Mouse (Mus musculus) spleen, adult 12 weeks (tissue): ENCODE results near the gene Sap30l.
"Not testable (repeated sequence)": the region's sequence is repeated elsewhere in the genome, so short reads cannot be mapped to it uniquely, and the experiment has no call there.

Source experiments
- DNase-seq: peaks from one replicate; pipeline ENCODE4 v3.0.0; 2022; ENCODE audit warnings: low spot score

The Sap30l gene

DNA sequence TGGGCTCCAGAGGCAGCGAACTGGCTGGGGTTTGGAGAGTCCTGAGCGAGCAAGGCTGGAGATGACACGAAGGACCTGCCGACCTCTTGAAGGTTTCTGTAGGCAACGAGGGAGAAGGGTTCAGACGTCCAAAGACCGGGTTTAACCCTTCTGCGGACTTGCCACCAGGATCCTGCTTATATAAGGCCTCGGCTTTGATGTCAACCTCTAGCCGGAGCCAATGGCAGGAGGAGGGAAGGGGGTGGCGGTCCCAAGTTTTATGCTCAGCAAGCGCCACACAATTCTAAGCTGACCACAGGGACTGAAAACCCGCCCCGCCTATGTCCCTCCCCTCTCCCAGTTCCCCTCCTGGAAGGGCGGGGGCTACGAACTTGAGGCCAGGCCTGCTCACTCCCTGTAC is 30.4 kb downstream of the Sap30l start:
- DNase-seq = no peak

DNA sequence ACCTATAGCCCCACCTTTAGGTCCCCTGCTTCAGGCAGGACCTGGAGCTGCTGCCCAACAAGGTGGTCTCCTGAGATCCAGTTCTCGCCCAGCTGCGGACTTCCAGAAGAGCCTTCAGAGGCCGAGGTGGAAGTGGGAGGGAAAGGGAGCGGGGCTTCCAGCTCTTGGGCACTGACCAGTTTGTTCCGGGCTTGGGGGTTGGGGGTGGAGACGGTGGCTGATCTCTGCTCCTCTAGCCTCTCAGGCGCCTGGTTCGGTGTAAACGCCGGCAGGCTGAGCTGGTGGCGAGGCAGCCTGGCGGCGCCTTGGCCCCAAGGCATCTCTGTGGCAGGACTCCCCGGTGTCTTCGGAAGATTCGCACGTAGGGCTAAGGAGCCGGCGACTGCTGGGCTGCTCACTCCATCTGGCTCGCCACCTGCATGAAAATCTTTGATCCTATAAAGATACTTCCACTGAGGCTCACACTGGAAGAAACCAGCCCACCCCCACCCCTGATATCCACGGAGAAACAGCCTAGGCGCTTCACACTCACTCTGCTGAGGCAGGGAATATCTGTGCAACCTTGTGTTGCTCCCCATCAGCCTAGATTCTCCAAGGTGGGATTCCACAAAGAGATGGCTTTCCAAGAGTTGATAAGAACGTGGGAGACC is 31.2 kb downstream of the Sap30l start, which contains the start of gene Hand1:
TSS of gene Hand1 (minus strand) at position 267 of the 650 bp plus-strand sequence.
- DNase-seq = no peak

DNA sequence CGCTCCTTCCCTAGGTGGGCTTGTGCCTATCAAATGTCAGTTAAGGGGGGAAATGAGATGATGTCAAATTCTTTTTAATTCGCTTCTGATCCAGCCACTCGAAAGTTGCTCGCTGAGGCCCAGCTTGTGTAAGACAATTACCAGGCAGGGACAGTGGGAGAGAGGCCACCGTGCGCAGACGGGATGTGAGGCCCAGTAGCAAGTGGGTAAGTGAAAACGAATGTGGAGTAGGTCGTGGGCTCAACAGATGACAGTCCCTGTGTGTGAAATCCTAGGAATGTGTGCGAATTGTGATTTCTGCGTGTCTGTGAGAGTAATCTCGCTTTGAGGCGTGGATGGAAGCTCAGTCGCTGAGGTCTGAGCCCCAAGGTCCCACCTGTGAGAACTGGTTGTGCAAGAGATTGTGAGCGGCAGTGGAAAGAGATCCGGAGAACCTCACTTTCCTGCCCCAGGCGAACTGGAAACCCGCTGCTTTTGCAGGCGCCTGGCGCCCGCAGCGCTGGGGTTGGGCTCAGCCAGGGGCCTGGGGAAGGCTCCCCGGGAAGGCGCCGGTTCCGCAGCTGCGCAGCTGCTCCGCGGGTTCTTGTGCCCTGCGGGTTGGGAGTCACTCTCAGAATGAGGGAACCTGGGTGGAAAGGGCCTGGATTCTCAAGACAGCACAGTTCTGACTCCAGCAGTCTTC is 32.0 kb downstream of the Sap30l start:
- no peak for DNase-seq

DNA sequence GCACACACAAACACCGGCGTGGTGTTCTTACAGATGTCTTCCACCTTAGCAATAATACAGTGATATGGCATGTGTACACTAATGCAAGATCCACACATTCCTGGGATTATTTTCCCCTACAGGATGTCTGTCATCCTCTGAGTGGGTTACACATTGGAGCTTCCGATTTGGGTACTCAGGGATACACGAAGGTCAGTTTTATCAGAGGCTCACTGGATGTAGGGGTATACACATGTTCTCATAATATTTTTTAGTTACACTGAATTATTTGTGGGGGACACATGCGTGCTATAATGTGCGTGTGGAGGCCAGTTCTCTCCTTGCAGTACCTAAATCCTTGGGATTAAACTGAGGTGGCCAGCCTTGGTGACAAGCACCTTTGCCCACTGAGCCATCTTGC is 32.6 kb downstream of the Sap30l start:
- no peak for DNase-seq

DNA sequence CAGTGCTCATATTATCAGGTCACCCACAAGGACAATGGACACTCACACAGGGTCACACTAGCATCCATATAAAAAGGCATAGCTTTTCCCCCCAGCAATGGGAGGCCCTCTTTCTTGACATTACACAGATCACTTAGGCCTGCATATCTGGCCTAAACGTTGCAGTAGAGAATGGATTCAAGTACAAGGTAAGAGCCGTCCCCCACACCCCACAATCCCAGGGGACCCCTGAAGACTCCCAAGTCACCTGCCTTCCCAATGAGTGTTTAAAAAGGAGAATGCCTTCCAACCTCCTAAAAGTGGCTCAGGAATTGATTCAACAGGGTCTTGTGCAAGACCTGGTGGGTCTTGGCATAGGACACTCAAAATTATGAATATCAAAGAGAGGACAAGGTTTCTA is 33.9 kb downstream of the Sap30l start:
- DNase-seq = no peak

DNA sequence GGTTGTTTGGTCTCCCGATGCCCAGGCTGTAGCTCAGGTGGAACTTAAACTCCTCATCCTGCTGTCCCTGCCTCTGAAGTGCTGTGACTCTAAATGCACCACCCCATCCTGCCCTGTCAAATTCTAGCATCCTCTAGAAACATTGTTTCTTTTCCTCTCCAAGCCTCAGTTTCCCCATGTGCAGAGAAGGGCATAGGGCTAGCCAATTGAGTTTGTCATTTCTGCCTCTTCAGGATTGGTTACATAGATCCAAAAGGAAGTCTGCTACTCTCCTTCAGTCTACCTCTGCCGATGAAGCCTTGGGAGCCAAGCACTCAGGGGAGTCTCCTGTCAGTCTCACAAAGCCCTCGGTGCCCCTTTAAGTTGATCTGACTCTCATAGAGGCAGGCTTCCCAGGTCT is 34.5 kb downstream of the Sap30l start:
- DNase-seq = no peak

DNA sequence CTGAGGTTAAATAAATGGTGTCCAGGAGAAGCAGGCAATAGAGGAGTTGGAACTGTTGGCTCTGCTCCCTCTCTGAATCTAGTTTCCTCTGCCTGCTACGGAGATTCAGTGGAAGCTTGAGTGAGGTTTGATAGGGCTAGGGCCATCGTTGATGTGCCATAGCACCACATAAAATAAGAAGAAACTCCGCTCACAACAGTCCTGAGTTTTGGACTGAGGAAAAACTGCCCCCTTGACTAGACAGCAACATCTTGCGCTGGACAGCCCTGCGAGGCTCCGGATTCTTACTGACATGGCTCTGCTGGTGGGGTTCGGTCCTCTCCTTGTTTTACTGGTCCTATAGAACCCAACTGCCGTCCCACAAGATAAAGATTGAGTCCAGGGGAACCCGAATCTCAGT is 35.0 kb downstream of the Sap30l start:
- DNase-seq = no peak

DNA sequence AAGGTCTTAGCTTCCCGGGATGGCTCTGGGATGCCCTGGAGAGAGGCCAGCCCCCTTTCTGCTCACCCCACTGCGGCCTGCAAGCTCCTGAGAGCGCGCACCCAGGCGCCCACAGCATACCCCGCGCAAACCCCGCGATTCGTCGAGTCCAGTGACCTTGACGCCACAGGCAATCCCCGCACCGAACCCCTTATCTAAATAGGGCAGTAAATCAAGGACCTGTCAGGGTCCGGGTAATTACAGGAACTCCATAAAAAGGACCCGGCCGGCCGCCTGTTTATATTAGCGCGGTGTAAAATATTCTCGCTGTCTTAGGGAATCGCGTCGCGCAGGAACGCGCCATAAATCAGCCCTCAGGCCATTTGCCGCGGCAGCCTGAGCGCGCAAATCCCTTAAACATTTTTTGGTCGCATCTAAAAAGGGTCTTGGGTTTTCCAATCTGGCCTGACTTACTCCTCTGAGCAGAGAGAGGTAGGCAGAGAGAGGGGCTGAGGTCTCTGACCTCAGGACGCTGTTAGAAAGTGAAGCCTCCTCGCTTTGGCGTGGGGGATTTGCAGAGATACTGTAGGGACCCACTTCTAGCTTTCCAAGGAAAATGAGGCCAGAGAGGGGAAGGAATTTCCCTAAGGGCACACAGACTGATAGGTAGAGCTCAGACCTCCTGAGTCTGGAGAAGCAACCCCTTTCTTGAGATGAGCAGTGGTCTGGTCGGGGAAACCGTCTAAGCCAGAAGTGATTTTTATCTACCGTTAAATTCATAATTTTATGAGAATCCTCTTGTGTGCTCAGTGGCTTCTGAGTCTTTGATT is 35.6 kb downstream of the Sap30l start:
- no peak for DNase-seq

DNA sequence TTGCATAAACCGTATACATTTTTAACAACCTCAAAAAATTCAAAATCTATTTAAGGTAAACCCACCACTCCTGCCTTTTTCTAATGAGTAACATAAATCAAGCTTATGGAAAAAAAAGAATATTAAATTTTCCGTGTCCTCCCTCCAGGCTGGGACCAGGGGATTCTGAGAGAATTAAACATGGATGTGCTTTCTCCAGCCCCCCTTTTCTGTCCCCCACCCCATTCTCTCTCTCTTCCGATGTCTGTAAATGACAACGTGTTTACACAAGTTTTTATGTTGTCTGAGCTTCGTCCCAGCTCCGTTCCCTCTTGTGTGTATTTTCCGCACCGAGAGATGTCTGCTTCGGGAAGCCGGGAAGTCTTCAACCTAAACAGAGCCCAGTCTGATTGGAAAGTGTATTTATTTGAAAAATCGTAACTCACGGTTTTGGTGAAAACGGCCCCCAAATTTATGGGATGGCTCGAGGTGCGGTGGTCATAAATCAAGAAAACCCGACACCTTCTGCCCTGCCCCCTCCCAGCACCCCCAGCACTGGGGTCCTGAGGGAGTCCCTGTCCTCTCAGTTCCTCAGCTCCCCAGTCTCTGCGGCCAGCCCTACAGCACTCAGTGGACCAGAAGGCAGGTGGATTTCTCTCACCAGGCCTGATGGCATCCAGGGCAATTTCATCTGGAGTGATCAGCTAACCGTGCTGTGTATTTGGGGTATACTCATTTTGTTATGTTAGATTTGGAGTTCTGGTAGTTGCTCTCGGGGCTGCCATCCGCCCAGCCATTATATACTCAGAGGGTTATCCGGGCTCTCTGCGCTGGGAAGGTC is 36.6 kb downstream of the Sap30l start:
- DNase-seq = no peak

DNA sequence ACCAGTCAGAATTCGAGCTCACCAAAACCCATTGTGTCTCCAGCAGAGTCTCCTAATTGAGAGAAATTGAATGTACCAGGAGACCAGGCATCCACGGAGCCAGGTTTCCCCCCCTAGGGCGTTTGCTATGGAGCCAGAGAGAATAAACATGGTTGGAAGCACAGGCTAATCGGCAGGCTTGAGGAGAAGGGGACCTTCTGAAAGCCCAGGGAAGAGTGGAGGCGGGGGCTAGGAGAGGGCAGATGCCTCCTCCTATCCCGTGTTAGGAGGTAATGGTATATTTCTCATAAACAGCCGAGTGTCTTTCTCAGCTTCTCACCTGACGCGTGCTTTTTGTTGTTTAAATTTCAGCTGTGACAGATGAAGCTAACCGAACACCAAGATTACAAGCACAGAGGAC is 39.5 kb downstream of the Sap30l start:
- no peak for DNase-seq

DNA sequence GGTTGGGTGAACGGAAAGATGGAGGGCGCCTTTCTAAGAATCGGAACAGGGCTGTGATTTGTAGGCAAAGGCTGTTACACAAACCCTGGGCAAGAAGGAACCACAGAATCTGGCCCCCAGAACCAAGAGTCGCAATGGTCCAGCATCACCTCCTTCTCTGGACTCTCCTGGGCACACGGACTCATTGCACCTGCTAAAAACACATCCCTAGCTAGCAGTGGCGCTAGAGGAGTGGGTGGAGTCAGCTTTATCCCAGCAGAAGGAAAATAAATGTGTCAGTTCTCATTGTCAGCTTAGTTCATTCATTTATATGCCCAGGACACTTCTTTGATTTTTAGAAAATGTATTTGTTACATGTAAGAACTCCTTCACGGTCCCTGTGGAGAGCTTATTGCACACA is 40.0 kb downstream of the Sap30l start:
- DNase-seq = no peak

DNA sequence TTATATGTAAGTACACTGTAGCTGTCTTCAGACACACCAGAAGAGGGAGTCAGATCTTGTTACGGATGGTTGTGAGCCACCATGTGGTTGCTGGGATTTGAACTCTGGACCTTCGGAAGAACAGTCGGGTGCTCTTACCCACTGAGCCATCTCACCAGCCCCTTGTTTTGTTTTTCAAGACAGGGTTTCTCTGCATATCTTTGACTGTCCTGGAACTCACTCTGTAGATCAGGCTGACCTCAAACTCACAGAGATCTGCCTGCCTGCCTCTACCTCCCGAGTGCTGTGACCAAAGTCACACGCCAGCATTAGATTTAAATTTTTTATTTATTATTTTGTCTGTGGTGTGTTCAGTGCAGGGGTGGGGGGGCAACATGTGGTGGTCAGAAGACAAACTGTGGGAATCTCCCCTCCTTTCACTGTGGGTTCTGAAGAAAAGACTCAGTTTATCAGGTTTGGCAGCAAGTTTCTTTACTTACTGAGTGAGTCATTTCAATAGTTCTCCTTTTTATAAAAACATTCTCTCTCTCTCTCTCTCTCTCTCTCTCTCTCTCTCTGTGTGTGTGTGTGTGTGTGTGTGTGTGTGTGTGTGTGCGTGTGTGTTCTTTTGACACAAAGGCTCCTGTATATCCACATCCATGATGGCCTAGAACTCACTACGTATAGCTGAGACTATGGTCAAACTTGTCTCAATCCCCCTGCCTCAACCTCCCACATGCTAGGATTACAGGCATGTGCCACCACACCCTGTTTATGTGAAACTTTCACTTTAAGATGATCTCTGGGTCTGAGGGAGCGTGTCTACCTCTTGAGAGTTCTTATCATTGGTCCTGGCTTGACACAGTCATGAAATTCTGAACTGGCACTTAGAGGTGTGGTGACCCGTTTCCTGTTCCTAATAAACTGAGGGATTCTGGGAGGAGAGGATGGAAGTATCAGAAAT is 45.3 kb downstream of the Sap30l start:
- DNase-seq = not testable (repeated sequence)

DNA sequence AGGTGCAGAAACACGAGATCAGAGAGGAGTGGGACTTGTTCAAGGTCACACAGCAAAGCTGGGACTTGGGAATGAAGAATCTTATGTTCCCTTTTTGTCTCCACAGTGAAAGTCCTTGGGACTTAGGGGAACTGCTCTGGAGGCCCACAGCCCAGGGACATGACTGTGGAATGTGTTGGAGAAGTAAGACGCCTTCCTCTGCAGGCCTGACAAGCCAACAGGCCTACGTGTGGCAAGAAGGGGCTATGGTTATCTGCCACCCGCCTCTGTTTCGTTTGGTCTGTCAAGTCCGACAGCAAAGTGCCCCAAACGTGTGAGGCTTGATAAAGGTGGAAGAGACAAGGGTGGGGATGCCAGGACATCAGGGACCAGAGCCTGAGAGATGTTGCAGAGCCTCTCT is 46.0 kb downstream of the Sap30l start:
- no peak for DNase-seq

DNA sequence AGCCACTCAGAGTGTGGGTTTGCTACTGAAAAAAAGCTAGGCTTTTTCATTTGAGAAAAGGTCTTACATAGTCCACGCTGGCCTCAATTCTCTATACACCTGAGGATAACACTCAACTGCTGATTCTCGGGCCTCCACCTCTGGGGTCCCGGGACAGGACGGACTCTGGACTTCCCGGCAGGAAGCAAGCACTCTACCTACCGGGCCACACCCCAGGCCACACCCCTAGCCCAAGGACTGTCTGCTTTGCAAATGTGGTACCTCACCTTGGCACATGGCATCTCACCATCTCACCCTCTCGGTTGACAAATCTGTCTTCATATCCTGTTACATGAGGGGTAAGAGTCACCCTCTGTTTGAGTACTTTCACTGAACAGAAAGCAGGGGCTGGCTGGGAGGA is 48.9 kb downstream of the Sap30l start:
- no peak for DNase-seq

DNA sequence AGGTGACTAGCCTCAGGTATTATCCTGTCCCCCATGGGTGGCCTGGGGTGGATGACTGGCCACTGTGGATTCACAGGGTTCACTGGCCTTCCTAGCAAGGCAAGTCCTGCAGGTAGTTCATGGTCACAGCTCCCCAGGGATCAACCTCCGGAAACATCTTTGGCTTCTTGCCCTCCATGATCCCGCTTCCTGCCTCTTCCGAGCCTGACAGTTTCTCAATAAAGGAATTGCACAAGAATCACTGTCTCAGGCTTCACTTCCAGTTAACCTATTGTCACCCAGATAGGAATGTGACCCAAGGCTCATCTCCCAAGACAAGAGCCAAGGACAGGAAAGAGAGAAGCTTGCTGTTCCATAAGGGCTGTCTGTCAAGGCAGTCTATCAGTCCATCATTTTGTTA is 49.5 kb downstream of the Sap30l start:
- DNase-seq = no peak

DNA sequence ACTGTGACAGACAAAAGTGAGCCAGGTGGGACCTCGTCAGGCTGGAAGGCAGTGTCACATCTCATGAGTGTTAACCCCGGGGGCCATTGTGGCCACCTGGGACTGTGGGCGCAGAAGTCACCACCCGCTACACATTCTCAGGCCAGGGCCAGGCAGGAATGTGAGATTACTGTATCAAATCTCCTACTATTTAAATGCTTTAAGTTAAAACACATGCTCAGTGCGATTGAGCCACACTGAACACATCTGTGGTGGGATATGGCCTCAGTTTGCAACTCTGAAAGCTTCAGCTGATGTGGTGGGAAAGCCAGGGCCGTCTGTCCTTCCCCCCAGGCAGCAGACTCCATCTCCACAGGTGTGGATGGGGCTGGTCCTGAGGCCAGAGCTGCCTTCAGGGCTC is 52.1 kb downstream of the Sap30l start:
- no peak for DNase-seq

DNA sequence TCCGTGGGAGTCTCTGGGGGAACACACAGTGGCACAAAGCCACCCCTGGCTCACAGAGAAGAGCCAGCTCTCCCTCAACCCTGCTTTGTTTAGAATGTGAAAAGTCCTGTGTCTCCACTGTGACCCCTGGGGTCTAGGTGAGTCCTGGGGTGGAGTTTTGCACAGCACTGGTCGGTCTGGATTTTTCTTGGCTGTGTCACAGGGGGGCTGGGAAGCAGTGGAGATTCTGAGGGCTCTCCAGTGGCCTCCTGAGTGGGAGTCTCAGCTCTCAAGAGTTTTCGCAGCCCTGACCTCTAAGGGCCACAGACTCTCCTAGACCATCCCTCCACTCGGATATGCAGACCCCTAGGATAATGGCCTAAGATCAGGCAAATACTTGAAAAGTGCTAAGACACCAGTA is 56.3 kb downstream of the Sap30l start:
- DNase-seq = no peak
